Mouse (Mus musculus) heart, embryonic 12.5 days (tissue): ENCODE results near the gene Nr1h2. TPM values are rescaled to one million over a fixed set of nuclear protein-coding genes. Genes with fewer than 3 reads are reported as not detected.

Experiments
- ATAC-seq: fragments of 200-750 bp; cut with Nextera tagmentation; 2 replicates; pipeline ENCODE4 v1.8.0; 2017; ENCODE audit warnings: moderate TSS enrichment, moderate library complexity; ENCODE audit not compliant: insufficient number of reproducible peaks, low FRiP score
- H3K27ac ChIP-seq: fragments of 300-500 bp; sonication (generic); 2 replicates; pipeline ENCODE4 v1.5.1; 2016; ENCODE audit warnings: mild to moderate bottlenecking, moderate library complexity; ENCODE audit not compliant: poor library complexity, severe bottlenecking
- H3K27me3 ChIP-seq: fragments of 300-500 bp; sonication (generic); replicated peaks from 2 replicates; pipeline ENCODE4 v1.6.1; 2016; ENCODE audit warnings: mild to moderate bottlenecking, moderate library complexity
- H3K36me3 ChIP-seq: fragments of 300-500 bp; sonication (generic); 2 replicates; pipeline ENCODE4 v1.6.1; 2016; ENCODE audit warnings: mild to moderate bottlenecking, moderate library complexity
- H3K4me1 ChIP-seq: fragments of 300-500 bp; sonication (generic); replicated peaks from 2 replicates; pipeline ENCODE4 v1.6.1; 2016; ENCODE audit warnings: mild to moderate bottlenecking
- H3K4me2 ChIP-seq: fragments of 300-500 bp; sonication (generic); 2 replicates; pipeline ENCODE4 v1.6.1; 2016; ENCODE audit warnings: mild to moderate bottlenecking, moderate library complexity
- H3K4me3 ChIP-seq: fragments of 300-500 bp; sonication (generic); 2 replicates; pipeline ENCODE4 v1.5.1; 2016; ENCODE audit warnings: mild to moderate bottlenecking
- H3K9ac ChIP-seq: fragments of 300-500 bp; sonication (generic); 2 replicates; pipeline ENCODE4 v1.6.1; 2016; ENCODE audit warnings: mild to moderate bottlenecking, moderate library complexity
- H3K9me3 ChIP-seq: fragments of 300-500 bp; sonication (generic); replicated peaks from 2 replicates; pipeline ENCODE4 v1.6.1; 2016; ENCODE audit warnings: mild to moderate bottlenecking, moderate library complexity
- WGBS: fragments of 180-500 bp; shearing (Covaris S2); methylation state at CpG from one replicate; pipeline ENCODE4 v1.1.7; 2016; 5-methylcytosine and 5-hydroxymethylcytosine counted together
- polyA plus RNA-seq: library from polyadenylated mRNA; unstranded; fragments of >200 nt; fragmentation: Nextera tagmentation; extraction: Ambion mirVana; gene quantifications from 2 replicates; pipeline ENCODE4 v1.2.1, GENCODE M21; 2016

Gene Nr1h2
- polyA plus RNA-seq, 1 experiment from 2014 or later = 54.7 TPM

DNA sequence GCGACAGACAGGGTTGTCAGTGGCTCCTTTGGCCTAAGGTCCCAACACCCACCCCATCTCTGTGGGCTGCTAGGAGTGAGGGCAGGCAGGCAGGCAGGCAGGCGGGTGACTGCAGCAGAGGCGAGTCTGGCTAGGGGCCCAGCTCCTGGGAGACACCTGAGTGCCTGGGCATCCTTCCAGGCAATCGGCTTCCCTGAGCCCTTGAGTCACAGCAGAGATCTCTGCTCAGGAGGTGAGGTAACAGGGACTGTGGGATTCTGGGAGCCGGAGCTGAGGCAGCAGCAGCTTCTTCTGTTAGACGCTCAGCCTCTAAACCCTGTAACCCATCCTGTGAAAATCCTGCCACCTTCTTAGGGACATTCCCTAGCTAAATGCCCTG is 17.2 kb downstream of the Nr1h2 start:
- Histone ChIP-seq H3K4me1 (no peaks in the 10 kb centered on the region), H3K27me3 (no peaks in the 10 kb centered on the region), H3K4me3 (no peak overlapping the region), H3K27ac (no peak overlapping the region), H3K9me3 (no peaks in the 10 kb centered on the region), H3K4me2 (no peak overlapping the region), H3K36me3 (peaks cover 90% of the 10 kb centered on the region), H3K9ac (no peak overlapping the region)
- WGBS = 82% methylated on average over 6 of the region's 6 CpGs
- ATAC-seq = no peak

- ATAC-seq = no peak
- H3K27me3 ChIP-seq = no peaks in the 10 kb centered on the region
These were observed 17.8 kb downstream of the Nr1h2 start for GRCm38 (mm10) chr7:44535657-44536589.

DNA sequence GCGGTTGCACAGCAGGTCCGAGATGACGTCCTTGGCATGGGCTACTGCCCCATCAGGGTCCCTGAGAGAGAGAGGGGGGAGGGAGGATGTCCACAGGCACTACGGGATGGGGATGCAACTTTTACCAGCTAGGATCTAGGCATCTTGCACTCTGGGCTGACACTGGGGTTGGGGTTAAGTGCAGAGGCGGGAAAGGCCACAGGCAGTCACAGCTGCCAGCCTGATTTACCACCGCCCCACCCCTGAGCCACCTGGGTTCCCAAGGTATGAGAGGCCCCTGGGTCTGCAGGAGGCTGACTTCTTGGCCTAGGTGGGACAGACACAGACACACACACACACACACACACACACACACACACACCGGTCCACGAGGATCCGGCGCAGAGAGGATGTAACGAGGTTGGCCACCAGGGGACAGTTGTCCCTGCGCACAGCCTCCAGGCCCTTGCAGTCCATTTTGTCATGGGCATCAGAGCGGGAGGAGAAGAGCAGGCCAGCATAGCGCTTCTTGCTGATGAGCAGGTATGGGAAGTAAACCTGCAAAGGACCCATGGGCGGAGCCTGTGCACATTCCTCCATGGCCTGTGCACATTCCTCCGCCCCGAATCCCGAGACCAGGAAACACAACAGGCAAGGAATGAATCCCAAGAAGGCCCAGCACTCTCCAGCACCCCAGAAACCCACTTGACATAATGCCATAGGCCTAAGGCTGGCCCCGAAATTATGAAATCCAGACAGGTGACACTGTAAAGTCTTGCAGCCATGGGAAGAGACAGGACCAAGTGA is 18.9 kb downstream of the Nr1h2 start:
- WGBS = 87% methylated on average over 19 of the region's 19 CpGs
- Histone ChIP-seq H3K27me3 (peaks cover under 1% of the 10 kb centered on the region), H3K4me3 (no peak overlapping the region), H3K4me1 (0 out of 2 replicates have a peak, but pooled peaks cover 5% of the 10 kb centered on the region), H3K9me3 (no peaks in the 10 kb centered on the region), H3K9ac (no peak overlapping the region), H3K27ac (no peak overlapping the region), H3K36me3 (peaks cover 73% of the 10 kb centered on the region), H3K4me2 (no peak overlapping the region)
- no peak for ATAC-seq

More at GRCm38 (mm10) chr7:44535657-44536589, 17.8 kb downstream of the Nr1h2 start:
- H3K9me3 ChIP-seq = no peaks in the 10 kb centered on the region
- no peak overlapping the region for H3K4me3 ChIP-seq
- H3K4me1 ChIP-seq = 0 out of 2 replicates have a peak, but pooled peaks cover 5% of the 10 kb centered on the region
- H3K4me2 ChIP-seq = no peak overlapping the region
- H3K9ac ChIP-seq = no peak overlapping the region
- no peak overlapping the region for H3K27ac ChIP-seq
- H3K36me3 ChIP-seq = peaks cover 84% of the 10 kb centered on the region
- WGBS = 89% methylated on average over 27 of the region's 27 CpGs

DNA sequence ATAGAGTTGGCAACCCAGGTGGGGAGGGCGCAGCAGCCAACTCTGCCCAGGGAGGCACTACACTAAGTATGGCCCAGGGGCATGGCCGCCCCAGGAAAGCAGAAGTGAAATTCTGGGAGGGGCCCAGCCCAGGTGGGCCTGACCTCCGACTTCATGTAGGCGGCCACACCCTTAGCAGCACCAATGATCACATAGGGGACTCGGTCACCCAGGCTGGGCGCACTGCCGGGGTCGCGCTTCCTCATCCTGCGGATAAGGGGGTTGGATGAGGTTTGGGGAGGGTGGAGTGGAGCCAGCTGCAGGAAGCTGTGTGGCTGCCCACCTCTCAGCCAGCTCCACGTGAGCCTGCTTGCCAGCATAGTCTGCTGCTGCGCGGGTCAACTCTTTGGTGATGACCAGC is 19.5 kb downstream of the Nr1h2 start:
- peaks cover 67% of the 10 kb centered on the region for H3K36me3 ChIP-seq
- ATAC-seq = no peak

DNA sequence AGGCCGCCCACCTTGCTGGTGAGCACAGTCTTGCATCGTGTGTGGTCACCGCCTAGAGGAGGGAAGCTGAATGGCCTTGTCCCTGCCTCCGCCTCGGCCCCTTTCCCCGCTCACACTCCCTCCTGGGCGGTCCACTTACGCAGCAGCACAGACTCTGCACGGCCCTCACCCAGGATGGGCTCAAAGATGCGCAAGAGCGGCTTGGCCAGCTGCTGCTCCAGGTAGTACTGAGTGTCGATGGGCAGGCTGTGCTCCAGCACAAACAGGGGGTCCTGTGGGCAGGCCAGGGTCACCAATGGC is 20.1 kb downstream of the Nr1h2 start:
- peaks cover 12% of the 10 kb centered on the region for H3K27me3 ChIP-seq
- peaks cover 61% of the 10 kb centered on the region for H3K36me3 ChIP-seq
- H3K4me1 ChIP-seq = 0 out of 2 replicates have a peak, but pooled peaks cover 5% of the 10 kb centered on the region

More for the DNA sequence above, 19.5 kb downstream of the Nr1h2 start:
- WGBS = 88% methylated on average over 13 of the region's 13 CpGs
- no peak overlapping the region for H3K9ac ChIP-seq
- 0 out of 2 replicates have a peak, but pooled peaks cover 5% of the 10 kb centered on the region for H3K4me1 ChIP-seq
- no peak overlapping the region for H3K27ac ChIP-seq
- peaks cover 6% of the 10 kb centered on the region for H3K27me3 ChIP-seq
- H3K4me2 ChIP-seq = no peak overlapping the region
- H3K9me3 ChIP-seq = no peaks in the 10 kb centered on the region
- no peak overlapping the region for H3K4me3 ChIP-seq

GRCm38 (mm10) chr7:44532918-44533745 is 20.6 kb downstream of the Nr1h2 start:
- no peak for ATAC-seq
- WGBS = 84% methylated on average over 29 of the region's 29 CpGs
- 0 out of 2 replicates have a peak, but pooled peaks cover 7% of the 10 kb centered on the region for H3K4me1 ChIP-seq
- no peak overlapping the region for H3K9ac ChIP-seq
- no peak overlapping the region for H3K27ac ChIP-seq
- H3K4me3 ChIP-seq = no peak overlapping the region
- peaks cover 56% of the 10 kb centered on the region for H3K36me3 ChIP-seq
- H3K27me3 ChIP-seq = peaks cover 15% of the 10 kb centered on the region
- H3K4me2 ChIP-seq = no peak overlapping the region
- H3K9me3 ChIP-seq = no peaks in the 10 kb centered on the region

More for the DNA sequence above, 20.1 kb downstream of the Nr1h2 start:
- no peak overlapping the region for H3K4me3 ChIP-seq
- no peak overlapping the region for H3K27ac ChIP-seq
- H3K4me2 ChIP-seq = no peak overlapping the region
- 83% methylated on average over 12 of the region's 12 CpGs for WGBS
- no peaks in the 10 kb centered on the region for H3K9me3 ChIP-seq
- no peak for ATAC-seq
- no peak overlapping the region for H3K9ac ChIP-seq

DNA sequence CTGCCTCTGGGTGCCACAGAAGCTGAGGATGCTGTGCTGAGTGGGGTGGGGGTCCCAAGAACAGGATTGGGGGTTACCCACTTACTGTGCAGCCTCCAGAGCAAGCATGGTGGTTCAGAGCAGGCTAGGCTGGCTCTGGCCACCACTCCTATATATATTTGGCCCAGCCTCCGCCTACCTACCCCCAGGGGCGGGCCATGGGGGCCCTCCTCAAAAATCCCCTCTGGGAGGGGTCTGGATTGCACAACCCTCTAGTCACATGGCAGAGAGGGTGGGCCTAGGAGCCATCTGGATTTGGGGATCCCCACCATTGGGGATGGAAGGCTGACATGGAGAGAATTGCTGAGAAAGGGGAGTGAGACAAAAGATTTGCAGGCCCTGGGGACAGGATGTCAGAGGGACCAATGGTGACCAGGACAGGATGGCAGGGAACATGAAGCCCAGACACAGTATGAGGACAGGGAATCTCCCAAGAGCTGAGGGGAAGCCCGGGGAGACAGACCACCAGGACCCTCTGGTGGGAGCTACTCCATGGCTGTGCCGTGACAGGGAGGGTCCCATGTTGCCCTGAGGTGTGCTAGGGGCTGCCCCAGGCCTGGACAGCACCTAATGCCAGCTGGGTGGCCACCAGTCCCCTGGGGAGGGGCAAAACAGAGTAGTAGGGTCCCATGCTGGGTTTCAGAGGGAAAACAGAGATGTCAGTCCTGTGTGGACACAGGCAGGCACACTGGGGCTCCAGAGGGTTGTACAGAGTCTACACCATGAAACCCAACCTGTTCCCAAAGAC is 21.6 kb downstream of the Nr1h2 start, which contains the start of gene Spib:
TSS of gene Spib (minus strand) at position 126 of the 787 bp plus-strand sequence.
- WGBS = 84% methylated on average over 4 of the region's 4 CpGs
- no peak within 1 kb of the TSS for H3K9ac ChIP-seq
- peaks cover 12% of the 10 kb centered on the region; the same call in 1 of the 2 replicates for H3K4me1 ChIP-seq
- H3K27ac ChIP-seq = no peak within 1 kb of the TSS
- no peak within 1 kb of the TSS for H3K4me2 ChIP-seq
- peaks cover 17% of the 10 kb centered on the region for H3K27me3 ChIP-seq
- H3K36me3 ChIP-seq = peaks cover 46% of the 10 kb centered on the region
- no peak within 1 kb of the TSS for H3K4me3 ChIP-seq
- no peaks in the 10 kb centered on the region for H3K9me3 ChIP-seq
- no peak for ATAC-seq

DNA sequence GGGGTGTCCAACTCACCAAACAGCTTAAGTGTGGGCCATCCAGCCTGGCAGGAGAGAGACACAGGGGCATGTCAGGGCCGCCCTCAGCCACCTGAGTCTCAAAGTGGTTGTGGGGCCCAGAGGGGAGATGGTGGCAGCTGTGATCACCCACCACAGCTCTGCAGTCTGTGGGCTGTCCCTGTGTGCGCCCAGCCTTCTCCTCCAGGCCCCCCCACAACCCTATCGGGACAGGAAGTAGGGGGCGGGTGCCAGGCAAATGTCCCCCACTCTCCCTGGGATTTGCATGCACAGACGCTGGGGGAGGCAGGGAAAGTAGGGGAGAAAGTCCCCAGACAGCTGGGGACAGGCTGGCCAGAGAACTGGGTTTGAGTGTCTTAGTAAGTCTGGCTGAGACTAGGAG is 22.5 kb downstream of the Nr1h2 start:
- peaks cover 36% of the 10 kb centered on the region for H3K36me3 ChIP-seq
- no peak overlapping the region for H3K4me2 ChIP-seq
- peaks cover 27% of the 10 kb centered on the region for H3K27me3 ChIP-seq
- H3K9ac ChIP-seq = no peak overlapping the region
- ATAC-seq = no peak
- WGBS = 46% methylated on average over 5 of the region's 5 CpGs
- H3K4me3 ChIP-seq = no peak overlapping the region
- peaks cover 12% of the 10 kb centered on the region; the same call in 1 of the 2 replicates for H3K4me1 ChIP-seq
- H3K9me3 ChIP-seq = no peaks in the 10 kb centered on the region
- no peak overlapping the region for H3K27ac ChIP-seq

DNA sequence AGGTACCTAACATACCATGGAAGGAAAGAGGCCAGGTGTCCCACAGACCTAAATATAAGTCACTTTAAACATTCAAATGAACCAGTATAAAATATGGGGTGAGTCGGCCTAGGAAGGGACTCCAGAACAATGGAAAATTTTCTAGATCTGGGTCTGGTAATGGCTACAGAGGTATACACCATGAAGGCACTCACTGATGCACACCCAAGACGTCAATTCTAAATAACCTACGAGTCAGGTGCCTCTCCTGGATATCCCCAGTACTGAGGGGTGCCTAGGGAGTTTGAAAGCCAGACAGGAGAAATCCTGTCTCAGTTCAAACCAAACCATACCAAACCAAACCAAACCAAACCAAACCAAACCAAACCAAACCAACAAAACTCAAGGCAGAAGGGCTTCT is 23.2 kb downstream of the Nr1h2 start:
- Histone ChIP-seq H3K9me3 (no peaks in the 10 kb centered on the region), H3K36me3 (peaks cover 29% of the 10 kb centered on the region), H3K4me1 (peaks cover 12% of the 10 kb centered on the region; the same call in 1 of the 2 replicates), H3K27me3 (peaks cover 34% of the 10 kb centered on the region), H3K9ac (no peak overlapping the region), H3K27ac (no peak overlapping the region), H3K4me2 (no peak overlapping the region), H3K4me3 (no peak overlapping the region)
- 72% methylated on average over 3 of the region's 3 CpGs for WGBS
- ATAC-seq = no peak

DNA sequence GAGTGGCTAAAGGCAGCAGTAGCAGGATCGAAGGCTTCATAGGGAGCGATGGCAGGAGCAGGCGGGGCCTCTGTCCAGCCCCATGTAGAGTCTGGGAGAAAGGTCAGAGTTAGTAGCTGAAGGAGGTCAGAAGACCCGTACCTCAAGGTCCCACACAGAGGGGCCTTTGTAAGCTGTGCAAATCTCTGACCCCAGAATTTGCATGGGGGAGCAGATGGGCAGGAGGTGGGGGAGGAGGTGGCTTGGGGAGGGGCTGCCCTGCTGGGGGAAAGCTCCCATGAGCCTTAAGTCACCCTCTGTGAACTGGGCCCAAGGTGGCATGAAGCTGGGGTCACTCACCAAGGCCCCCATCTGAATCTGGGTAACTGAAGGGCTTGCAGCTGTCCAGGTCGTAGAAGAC is 24.2 kb downstream of the Nr1h2 start:
- no peak for ATAC-seq
- H3K4me1 ChIP-seq = peaks cover 21% of the 10 kb centered on the region
- WGBS = 70% methylated on average over 5 of the region's 5 CpGs

More for the DNA sequence above, 24.2 kb downstream of the Nr1h2 start:
- Histone ChIP-seq H3K4me2 (no peak overlapping the region), H3K27ac (no peak overlapping the region), H3K27me3 (peaks cover 39% of the 10 kb centered on the region), H3K9ac (no peak overlapping the region), H3K4me3 (no peak overlapping the region), H3K9me3 (no peaks in the 10 kb centered on the region), H3K36me3 (peaks cover 20% of the 10 kb centered on the region)
